In genomic region chr2:49372586-49372985, GRCm38 (mm10) we compare ENCODE assay signal across 27 mouse cellular contexts.
DNase-seq lines count a peak whose midpoint lies in the region; ATAC-seq and TF ChIP-seq lines count a peak whose summit lies in the region.
"Had no signal": no experiment of that assay in that cellular context is flagged by ENCODE, and none has a peak within 500 bp of the region (broad histone marks: within the 10 kb centered on the region; RNA-seq: fewer than 3 reads in every experiment).

No protein-coding gene starts in this region.

- no peaks in the 10 kb centered on the region for H3K9me3 ChIP-seq in heart, embryonic 14.5 days (ENCODE audit: control insufficient read depth, low read length)
- no peaks in the 10 kb centered on the region for H3K9me3 ChIP-seq in heart, postnatal 0 days (replicated peaks; ENCODE audit: control insufficient read depth, low read length)
- H3K9me3 ChIP-seq in midbrain, embryonic 11.5 days (ENCODE audit: control insufficient read depth, low read length): no peaks in the 10 kb centered on the region
- H3K9me3 ChIP-seq in midbrain, embryonic 14.5 days (ENCODE audit: control insufficient read depth, low read length): no peaks in the 10 kb centered on the region
- H3K9me3 ChIP-seq: embryonic facial prominence, embryonic 12.5 days; embryonic facial prominence, embryonic 15.5 days; G1E; heart, embryonic 12.5 days; hindbrain, embryonic 10.5 days; hindbrain, embryonic 13.5 days; intestine, embryonic 15.5 days had no signal

- TF ChIP-seq CTCF in heart, postnatal 0 days (IDR thresholded peaks at IDR 0.05; ENCODE audit: low read depth): no peak

- peak; percentile 47; the same call in 1 of the 2 replicates for ATAC-seq in heart, embryonic 14.5 days (ENCODE audit: insufficient number of reproducible peaks, insufficient read depth, low FRiP score, low read depth)
- ATAC-seq in heart, postnatal 0 days (ENCODE audit: insufficient read depth, low read depth): peak; percentile 60; the same call in 1 of the 2 replicates
- ATAC-seq in midbrain, embryonic 11.5 days (ENCODE audit: low FRiP score): no peak
- ATAC-seq in midbrain, embryonic 14.5 days (ENCODE audit: low FRiP score, low TSS enrichment): no peak
- ATAC-seq: forebrain, embryonic 14.5 days; forebrain, postnatal 0 days; hindbrain, embryonic 16.5 days; intestine, embryonic 15.5 days had no signal

- H3K4me1 ChIP-seq in heart, embryonic 14.5 days (ENCODE audit: control insufficient read depth in 2 of 2, insufficient read depth in 2 of 2, low read length in 2 of 2): peaks cover 9 to 12% of the 10 kb centered on the region in 2 experiments
- H3K4me1 ChIP-seq in heart, postnatal 0 days (ENCODE audit: control insufficient read depth, insufficient read depth): peaks cover 9% of the 10 kb centered on the region
- no peaks in the 10 kb centered on the region for H3K4me1 ChIP-seq in midbrain, embryonic 11.5 days (ENCODE audit: control insufficient read depth, insufficient read depth, low read length)
- H3K4me1 ChIP-seq in midbrain, embryonic 14.5 days (ENCODE audit: control insufficient read depth, insufficient read depth, low read length): no peaks in the 10 kb centered on the region
- H3K4me1 ChIP-seq: embryonic facial prominence, embryonic 12.5 days; embryonic facial prominence, embryonic 15.5 days; hindbrain, embryonic 10.5 days; hindbrain, embryonic 13.5 days; intestine, embryonic 15.5 days had no signal

- DNase-seq in heart, postnatal 10 days: no peak
- DNase-seq in heart, postnatal 0 days (ENCODE audit: low spot score): no peak
- DNase-seq in heart, postnatal 4 days: no peak
- DNase-seq in midbrain, embryonic 11.5 days (ENCODE audit: low spot score, missing footprints): peak; percentile 26
- DNase-seq in midbrain, embryonic 14.5 days: no peak
- DNase-seq in urinary bladder, adult 2 months (ENCODE audit: low spot score): no peak
- DNase-seq: adrenal gland, adult 2 months; adrenal gland, postnatal 14 days; B cell, adult 2 months; cerebellum, adult 11 months; cerebellum, adult 2 months; cerebellum, adult 9-11 months; cerebellum, postnatal 25 days; forebrain, postnatal 0 days; gastrocnemius, adult 2 months; gastrocnemius, postnatal 14 days had no signal

- WGBS in heart, embryonic 14.5 days: 13% methylated on average over 3 of the region's 3 CpGs
- whole genome bisulfite sequencing in heart, postnatal 0 days: 15% methylated on average over 3 of the region's 3 CpGs
- 71% methylated on average over 3 of the region's 3 CpGs for WGBS in midbrain, embryonic 11.5 days
- 62% methylated on average over 3 of the region's 3 CpGs for WGBS in midbrain, embryonic 14.5 days

- no peaks in the 10 kb centered on the region for H3K27me3 ChIP-seq in heart, embryonic 14.5 days (ENCODE audit: control insufficient read depth, insufficient read depth, low read length)
- no peaks in the 10 kb centered on the region for H3K27me3 ChIP-seq in heart, postnatal 0 days (ENCODE audit: control insufficient read depth, insufficient read depth, low read length)
- H3K27me3 ChIP-seq in midbrain, embryonic 11.5 days (ENCODE audit: control insufficient read depth, insufficient read depth, low read length): no peaks in the 10 kb centered on the region
- H3K27me3 ChIP-seq in midbrain, embryonic 14.5 days (ENCODE audit: control insufficient read depth, insufficient read depth, low read length): no peaks in the 10 kb centered on the region
- H3K27me3 ChIP-seq: CH12.LX; embryonic facial prominence, embryonic 12.5 days; embryonic facial prominence, embryonic 15.5 days; heart, embryonic 12.5 days; hindbrain, embryonic 13.5 days; intestine, embryonic 15.5 days had no signal

- no peak overlapping the region for H3K4me2 ChIP-seq in heart, embryonic 14.5 days (ENCODE audit: low read length)
- H3K4me2 ChIP-seq in heart, postnatal 0 days (ENCODE audit: low read depth, low read length): no peak overlapping the region
- no peak overlapping the region for H3K4me2 ChIP-seq in midbrain, embryonic 11.5 days
- no peak overlapping the region for H3K4me2 ChIP-seq in midbrain, embryonic 14.5 days (ENCODE audit: low read length)
- H3K4me2 ChIP-seq: embryonic facial prominence, embryonic 12.5 days; embryonic facial prominence, embryonic 15.5 days; heart, embryonic 12.5 days; hindbrain, embryonic 13.5 days; intestine, embryonic 15.5 days had no signal

- TF ChIP-seq EP300 in heart, postnatal 0 days (IDR thresholded peaks at IDR 0.05; ENCODE audit: low read depth): no peak

- intact Hi-C loops in heart, postnatal 10 days (cut with DNase I): no loop called here

- peak overlapping the region in 1 of 2 experiments; percentile 30; a peak in 2 of 4 replicates for H3K27ac ChIP-seq in heart, embryonic 14.5 days (replicated peaks in 1 of 2; ENCODE audit: control insufficient read depth in 1 of 2, insufficient read depth in 1 of 2, low read depth in 2 of 2, low read length in 2 of 2)
- no peak overlapping the region for H3K27ac ChIP-seq in heart, postnatal 0 days (ENCODE audit: low read depth)
- no peak overlapping the region for H3K27ac ChIP-seq in midbrain, embryonic 11.5 days (ENCODE audit: low read depth, low read length)
- H3K27ac ChIP-seq in midbrain, embryonic 14.5 days (replicated peaks; ENCODE audit: low read depth, low read length): no peak overlapping the region
- H3K27ac ChIP-seq: embryonic facial prominence, embryonic 12.5 days; embryonic facial prominence, embryonic 15.5 days; gastrocnemius, adult 2 months; hindbrain, embryonic 10.5 days; hindbrain, embryonic 13.5 days; intestine, embryonic 15.5 days had no signal

- H3K4me3 ChIP-seq in heart, embryonic 14.5 days (ENCODE audit: control insufficient read depth in 1 of 2, insufficient read depth in 1 of 2, low read depth in 1 of 2, low read length in 2 of 2): no peak overlapping the region
- no peak overlapping the region for H3K4me3 ChIP-seq in heart, postnatal 0 days (ENCODE audit: low read depth, low read length)
- H3K4me3 ChIP-seq in midbrain, embryonic 11.5 days (ENCODE audit: low read depth, low read length): no peak overlapping the region
- H3K4me3 ChIP-seq in midbrain, embryonic 14.5 days (replicated peaks; ENCODE audit: low read depth, low read length): no peak overlapping the region
- H3K4me3 ChIP-seq: embryonic facial prominence, embryonic 12.5 days; embryonic facial prominence, embryonic 15.5 days; gastrocnemius, adult 2 months; heart, embryonic 12.5 days; hindbrain, embryonic 10.5 days; hindbrain, embryonic 13.5 days; intestine, embryonic 15.5 days had no signal

- H3K36me3 ChIP-seq in heart, embryonic 14.5 days (ENCODE audit: control insufficient read depth, insufficient read depth, low read length): no peaks in the 10 kb centered on the region
- H3K36me3 ChIP-seq in heart, postnatal 0 days (replicated peaks; ENCODE audit: control insufficient read depth, insufficient read depth, low read length): no peaks in the 10 kb centered on the region
- H3K36me3 ChIP-seq in midbrain, embryonic 11.5 days (ENCODE audit: control insufficient read depth, insufficient read depth, low read length): no peaks in the 10 kb centered on the region
- H3K36me3 ChIP-seq in midbrain, embryonic 14.5 days (ENCODE audit: control insufficient read depth, insufficient read depth, low read length): no peaks in the 10 kb centered on the region
- H3K36me3 ChIP-seq: embryonic facial prominence, embryonic 12.5 days; embryonic facial prominence, embryonic 15.5 days; G1E; heart, embryonic 12.5 days; hindbrain, embryonic 10.5 days; hindbrain, embryonic 13.5 days; intestine, embryonic 15.5 days had no signal

- no peak overlapping the region for H3K9ac ChIP-seq in heart, embryonic 14.5 days (ENCODE audit: low read length)
- H3K9ac ChIP-seq in heart, postnatal 0 days (replicated peaks; ENCODE audit: low read depth, low read length): no peak overlapping the region
- H3K9ac ChIP-seq in midbrain, embryonic 11.5 days (ENCODE audit: low read length): no peak overlapping the region
- H3K9ac ChIP-seq in midbrain, embryonic 14.5 days (replicated peaks; ENCODE audit: low read length): no peak overlapping the region
- H3K9ac ChIP-seq: embryonic facial prominence, embryonic 12.5 days; embryonic facial prominence, embryonic 15.5 days; forebrain, postnatal 0 days; heart, embryonic 12.5 days; hindbrain, embryonic 13.5 days; intestine, embryonic 15.5 days had no signal

Comparison
In these comparisons a context has a peak if more than half of its experiments do, and no peak if none do; other contexts are left out.
1. ATAC-seq: peak in heart, embryonic 14.5 days (single experiment) and heart, postnatal 0 days (single experiment); none in midbrain, embryonic 11.5 days (single experiment) and midbrain, embryonic 14.5 days (single experiment).